ENCODE assay signal across 19 mouse cellular contexts in the genomic region with DNA sequence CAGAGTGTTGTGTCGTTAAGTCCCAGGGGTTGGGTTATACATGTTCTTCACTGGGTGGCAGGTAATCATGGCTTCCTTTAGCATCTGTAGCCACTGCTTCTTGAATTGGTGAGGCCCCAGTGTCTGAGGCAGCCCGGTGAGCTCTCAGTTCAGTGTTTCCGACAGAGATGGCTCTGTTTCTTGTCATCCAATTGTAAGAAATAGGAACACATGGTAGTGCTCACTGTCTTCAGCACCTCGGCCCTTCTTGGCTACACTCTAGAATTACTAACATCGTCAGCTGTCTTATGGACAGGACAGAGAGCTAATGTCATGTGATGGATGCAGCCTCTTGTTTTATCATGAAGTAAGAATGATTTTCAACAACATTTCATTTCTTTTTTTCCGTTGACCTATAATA. TPM values are rescaled to one million over a fixed set of nuclear protein-coding genes. Genes with fewer than 3 reads are reported as not detected.
DNase-seq lines count a peak whose midpoint lies in the region; ATAC-seq and TF ChIP-seq lines count a peak whose summit lies in the region.
"Had no signal": no experiment of that assay in that cellular context is flagged by ENCODE, and none has a peak within 500 bp of the region (broad histone marks: within the 10 kb centered on the region; RNA-seq: fewer than 3 reads in every experiment).

No protein-coding gene starts in this region.

- H3K9me3 ChIP-seq in forebrain, embryonic 16.5 days (ENCODE audit: control insufficient read depth, low read length) = no peaks in the 10 kb centered on the region
- H3K9me3 ChIP-seq in forebrain, embryonic 10.5 days = no peaks in the 10 kb centered on the region; the same call in 1 of the 2 replicates
- H3K9me3 ChIP-seq: embryonic facial prominence, embryonic 12.5 days; forebrain, embryonic 13.5 days; G1E; heart, embryonic 13.5 days; hindbrain, embryonic 15.5 days had no signal

- no peak overlapping the region for H3K4me2 ChIP-seq in forebrain, embryonic 16.5 days (ENCODE audit: low read length)
- H3K4me2 ChIP-seq: embryonic facial prominence, embryonic 12.5 days; forebrain, embryonic 13.5 days; heart, embryonic 13.5 days; hindbrain, embryonic 15.5 days had no signal

- no peak for TF ChIP-seq CTCF in thymus, adult 2 months (IDR thresholded peaks at IDR 0.05; ENCODE audit: borderline replicate concordance, control insufficient read depth, extremely low read depth, insufficient read depth, low read length, poor library complexity)

- H3K36me3 ChIP-seq in forebrain, embryonic 16.5 days (ENCODE audit: control insufficient read depth, insufficient read depth) = no peaks in the 10 kb centered on the region
- H3K36me3 ChIP-seq in forebrain, embryonic 10.5 days (replicated peaks) = no peaks in the 10 kb centered on the region
- no peaks in the 10 kb centered on the region for H3K36me3 ChIP-seq in thymus, adult 2 months (ENCODE audit: control insufficient read depth, insufficient read depth, low read length)
- H3K36me3 ChIP-seq: embryonic facial prominence, embryonic 12.5 days; G1E; heart, embryonic 13.5 days; hindbrain, embryonic 15.5 days had no signal

- WGBS in forebrain, embryonic 16.5 days = 76% methylated on average over 6 of the region's 6 CpGs
- WGBS in forebrain, embryonic 10.5 days = 86% methylated on average over 6 of the region's 6 CpGs
- WGBS in thymus, adult 2 months = 89% methylated on average over 6 of the region's 6 CpGs

- no peak for DNase-seq in forebrain, embryonic 10.5 days (ENCODE audit: extremely low spot score, low spot score)
- DNase-seq in thymus, adult 2 months = no peak
- DNase-seq in thymus, postnatal 10 days (ENCODE audit: low spot score in 2 of 2) = no peak
- peak; percentile 21 for DNase-seq in MN1 (ENCODE audit: low spot score)
- DNase-seq in heart, adult 9 months (ENCODE audit: low spot score in 2 of 2) = no peak
- DNase-seq in gastrocnemius, postnatal 25 days = no peak
- DNase-seq: adrenal gland, postnatal 10 days; cerebellum, adult 11 months; cerebellum, adult 8-10 months; cerebellum, postnatal 14 days; gastrocnemius, postnatal 14 days; heart, postnatal 36 days had no signal

- no peak for TF ChIP-seq POLR2A in thymus, adult 2 months (IDR thresholded peaks at IDR 0.05; ENCODE audit: control insufficient read depth, extremely low read depth, insufficient read depth, low read length, poor library complexity)

- H3K4me3 ChIP-seq in forebrain, embryonic 16.5 days (replicated peaks; ENCODE audit: low read length) = no peak overlapping the region
- no peak overlapping the region for H3K4me3 ChIP-seq in forebrain, embryonic 10.5 days
- H3K4me3 ChIP-seq in thymus, adult 2 months (ENCODE audit: control insufficient read depth, insufficient read depth, low read length) = no peak overlapping the region
- H3K4me3 ChIP-seq: embryonic facial prominence, embryonic 12.5 days; forebrain, embryonic 13.5 days; heart, embryonic 13.5 days; hindbrain, embryonic 15.5 days had no signal

- H3K9ac ChIP-seq in forebrain, embryonic 16.5 days (replicated peaks; ENCODE audit: low read depth, low read length) = no peak overlapping the region
- H3K9ac ChIP-seq: embryonic facial prominence, embryonic 12.5 days; forebrain, embryonic 13.5 days; heart, embryonic 13.5 days; hindbrain, embryonic 15.5 days had no signal

- peak overlapping the region; percentile 76 for H3K27ac ChIP-seq in forebrain, embryonic 16.5 days (ENCODE audit: low read length)
- no peak overlapping the region for H3K27ac ChIP-seq in forebrain, embryonic 10.5 days
- 0 out of 2 replicates have a peak overlapping the region, but pooled peaks have one; percentile 12 for H3K27ac ChIP-seq in thymus, adult 2 months (ENCODE audit: control insufficient read depth, insufficient read depth, low read length)
- H3K27ac ChIP-seq: embryonic facial prominence, embryonic 12.5 days; forebrain, embryonic 13.5 days; heart, embryonic 13.5 days; hindbrain, embryonic 15.5 days had no signal

- H3K4me1 ChIP-seq in forebrain, embryonic 16.5 days (replicated peaks; ENCODE audit: control insufficient read depth, insufficient read depth, low read length) = peaks cover 32% of the 10 kb centered on the region
- peaks cover 39% of the 10 kb centered on the region for H3K4me1 ChIP-seq in forebrain, embryonic 10.5 days
- peaks cover 69% of the 10 kb centered on the region for H3K4me1 ChIP-seq in thymus, adult 2 months (replicated peaks; ENCODE audit: control insufficient read depth, insufficient read depth, low read length)

- ATAC-seq in forebrain, embryonic 16.5 days = no peak
- ATAC-seq: forebrain, embryonic 13.5 days; inflammation-experienced regulatory T-cells, adult 6 months had no signal

- H3K27me3 ChIP-seq in forebrain, embryonic 16.5 days (replicated peaks; ENCODE audit: control insufficient read depth, insufficient read depth, low read length) = 0 out of 2 replicates have a peak, but pooled peaks cover under 1% of the 10 kb centered on the region
- H3K27me3 ChIP-seq in forebrain, embryonic 10.5 days (ENCODE audit: poor library complexity, severe bottlenecking) = peaks cover 11% of the 10 kb centered on the region
- H3K27me3 ChIP-seq in thymus, adult 2 months (ENCODE audit: control insufficient read depth, insufficient read depth, low read length) = no peaks in the 10 kb centered on the region

RNA-seq across cellular contexts. Expression of a gene that starts 10.0 kb away (rescaled TPM):
- 30.3 and 33.3 TPM in 2 replicates for polyA plus RNA-seq in forebrain, embryonic 16.5 days (2015; fragmentation: Nextera tagmentation; extraction: Ambion mirVana)
- polyA plus RNA-seq in forebrain, embryonic 10.5 days (2016; fragmentation: Nextera tagmentation; extraction: Ambion mirVana) = 2.2 and 2.3 TPM in 2 replicates
- polyA plus RNA-seq in thymus, adult 2 months (2012; rRNA removed) = 55.8 and 61.4 TPM in 2 replicates
- total RNA-seq in gastrocnemius, postnatal 25 days (2021) = 1 to 10 TPM; 4.8 to 5.2 TPM
- polyA plus RNA-seq: G1E had no signal

RNA-seq across cellular contexts. Expression of a gene that starts 50.5 kb away (rescaled TPM):
- 11.3 and 12.3 TPM in 2 replicates for polyA plus RNA-seq in forebrain, embryonic 16.5 days (2015; fragmentation: Nextera tagmentation; extraction: Ambion mirVana)
- polyA plus RNA-seq in forebrain, embryonic 10.5 days (2016; fragmentation: Nextera tagmentation; extraction: Ambion mirVana) = 14.1 and 17.0 TPM in 2 replicates
- 24.8 and 26.2 TPM in 2 replicates for polyA plus RNA-seq in thymus, adult 2 months (2012; rRNA removed)
- 1 to 10 TPM; 2.5 to 3.2 TPM for total RNA-seq in gastrocnemius, postnatal 25 days (2021)
